Mouse (Mus musculus) testis, adult 2 months (tissue): Measurements from ENCODE around the gene Zmat5. TPM values are rescaled to one million over a fixed set of nuclear protein-coding genes. Genes with fewer than 3 reads are reported as not detected.

Experiments
- H3K27ac ChIP-seq: fragments of 200-500 bp; 2 replicates; pipeline ENCODE4 v1.5.1; 2012; ENCODE audit warnings: low read depth, low read length; ENCODE audit not compliant: control insufficient read depth, insufficient read depth
- H3K27me3 ChIP-seq: fragments of 200-500 bp; 2 replicates; pipeline ENCODE4 v1.6.1; 2012; ENCODE audit warnings: mild to moderate bottlenecking, low read length, moderate library complexity; ENCODE audit not compliant: control insufficient read depth, insufficient read depth
- H3K36me3 ChIP-seq: fragments of 200-500 bp; 2 replicates; pipeline ENCODE4 v1.6.1; 2012; ENCODE audit warnings: mild to moderate bottlenecking, low read length; ENCODE audit not compliant: control insufficient read depth, insufficient read depth
- H3K4me1 ChIP-seq: fragments of 200-500 bp; 2 replicates; pipeline ENCODE4 v1.6.1; 2012; ENCODE audit warnings: low read length; ENCODE audit not compliant: control insufficient read depth, insufficient read depth
- H3K4me3 ChIP-seq: fragments of 200-500 bp; 2 replicates; pipeline ENCODE4 v1.5.1; 2012; ENCODE audit warnings: low read depth, mild to moderate bottlenecking, low read length, moderate library complexity, mixed read lengths; ENCODE audit not compliant: control insufficient read depth
- CTCF ChIP-seq: fragments of 200-500 bp; IDR thresholded peaks from 2 replicates; pipeline ENCODE4 v1.5.1; 2012; ENCODE audit warnings: low read depth, mild to moderate bottlenecking, inconsistent platforms, low read length, moderate library complexity; ENCODE audit not compliant: control insufficient read depth, insufficient read depth, insufficient replicate concordance
- POLR2A ChIP-seq: fragments of 200-500 bp; IDR thresholded peaks from 2 replicates; pipeline ENCODE4 v1.6.1; 2012; ENCODE audit warnings: low read depth, mild to moderate bottlenecking, inconsistent platforms, low read length, moderate library complexity; ENCODE audit not compliant: control insufficient read depth
- polyA plus RNA-seq: library from polyadenylated mRNA; depleted of rRNA; stranded (reverse); fragments of >200 nt; gene quantifications from 2 replicates; pipeline ENCODE4 v1.2.3, GENCODE M21; 2012

Gene Zmat5
- polyA plus RNA-seq, 1 experiment, result 27.4 TPM

DNA sequence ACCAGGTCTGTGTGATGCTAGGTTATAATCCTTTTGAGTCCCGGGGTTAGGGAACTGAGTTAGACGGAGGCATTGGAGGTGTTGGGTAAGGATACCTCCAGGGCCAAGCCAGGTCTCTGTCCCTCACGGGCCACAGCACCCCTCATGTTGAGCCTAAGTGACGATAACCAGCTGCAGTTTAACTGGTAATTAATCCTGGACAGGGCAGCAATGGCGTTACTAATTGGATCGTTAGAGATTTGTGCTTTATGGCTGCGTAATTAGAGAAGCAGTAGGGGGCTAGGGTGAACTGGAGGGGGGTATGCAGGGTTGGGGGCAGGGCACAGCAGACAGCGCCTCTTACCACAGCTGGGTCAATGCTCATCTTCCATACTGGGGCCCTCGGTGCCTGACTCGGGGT is 48.4 kb downstream of the Zmat5 start:
- TF ChIP-seq CTCF (no peak), POLR2A (no peak)
- Histone ChIP-seq H3K27me3 (no peaks in the 10 kb centered on the region), H3K4me3 (no peak overlapping the region), H3K27ac (no peak overlapping the region), H3K4me1 (peaks cover 1% of the 10 kb centered on the region; the same call in 1 of the 2 replicates), H3K36me3 (no peaks in the 10 kb centered on the region)

GRCm38 (mm10) chr11:4754036-4754435 is 49.6 kb downstream of the Zmat5 start:
- no peak overlapping the region for H3K27ac ChIP-seq
- no peaks in the 10 kb centered on the region for H3K27me3 ChIP-seq
- H3K36me3 ChIP-seq, result no peaks in the 10 kb centered on the region
- TF ChIP-seq POLR2A (no peak), CTCF (no peak)
- no peak overlapping the region for H3K4me3 ChIP-seq
- no peaks in the 10 kb centered on the region for H3K4me1 ChIP-seq

DNA sequence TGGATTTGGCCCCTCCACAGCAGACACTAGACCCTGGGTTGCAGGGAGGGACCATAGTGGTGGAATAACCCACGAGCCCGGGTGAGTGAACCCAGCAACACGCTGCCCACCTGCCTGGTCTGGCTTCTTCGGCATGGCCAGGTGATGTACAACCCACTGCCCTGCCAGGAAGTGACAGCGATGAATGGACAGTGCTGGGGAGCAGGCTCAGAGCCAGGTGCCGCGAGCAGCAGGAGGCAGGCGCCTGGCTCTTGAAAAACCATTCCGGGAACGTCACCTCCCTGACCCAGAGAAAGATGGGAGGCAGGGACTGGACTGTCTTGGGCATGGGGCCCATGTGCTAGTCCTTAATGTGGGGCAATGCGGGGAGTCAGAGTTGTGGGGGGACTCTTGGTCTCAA is 50.4 kb downstream of the Zmat5 start:
- Histone ChIP-seq H3K27me3 (no peaks in the 10 kb centered on the region), H3K36me3 (no peaks in the 10 kb centered on the region), H3K27ac (no peak overlapping the region), H3K4me3 (no peak overlapping the region), H3K4me1 (no peaks in the 10 kb centered on the region)
- no peak for TF ChIP-seq CTCF

GRCm38 (mm10) chr11:4756460-4756859 is 52.0 kb downstream of the Zmat5 start:
- TF ChIP-seq CTCF, result no peak
- TF ChIP-seq POLR2A, result no peak
- Histone ChIP-seq H3K27ac (no peak overlapping the region), H3K27me3 (no peaks in the 10 kb centered on the region), H3K36me3 (no peaks in the 10 kb centered on the region), H3K4me3 (no peak overlapping the region), H3K4me1 (peaks cover 3% of the 10 kb centered on the region; the same call in 1 of the 2 replicates)

GRCm38 (mm10) chr11:4756984-4757788 is 52.7 kb downstream of the Zmat5 start:
- Histone ChIP-seq H3K27ac (no peak overlapping the region), H3K27me3 (no peaks in the 10 kb centered on the region), H3K36me3 (no peaks in the 10 kb centered on the region), H3K4me3 (no peak overlapping the region), H3K4me1 (peaks cover 3% of the 10 kb centered on the region; the same call in 1 of the 2 replicates)
- TF ChIP-seq CTCF, result no peak
- no peak for TF ChIP-seq POLR2A

GRCm38 (mm10) chr11:4757789-4758158 is 53.3 kb downstream of the Zmat5 start:
- peaks cover 3% of the 10 kb centered on the region; the same call in 1 of the 2 replicates for H3K4me1 ChIP-seq
- no peaks in the 10 kb centered on the region for H3K36me3 ChIP-seq
- H3K27me3 ChIP-seq, result no peaks in the 10 kb centered on the region
- no peak overlapping the region for H3K27ac ChIP-seq
- no peak for TF ChIP-seq CTCF
- no peak for TF ChIP-seq POLR2A
- H3K4me3 ChIP-seq, result no peak overlapping the region

DNA sequence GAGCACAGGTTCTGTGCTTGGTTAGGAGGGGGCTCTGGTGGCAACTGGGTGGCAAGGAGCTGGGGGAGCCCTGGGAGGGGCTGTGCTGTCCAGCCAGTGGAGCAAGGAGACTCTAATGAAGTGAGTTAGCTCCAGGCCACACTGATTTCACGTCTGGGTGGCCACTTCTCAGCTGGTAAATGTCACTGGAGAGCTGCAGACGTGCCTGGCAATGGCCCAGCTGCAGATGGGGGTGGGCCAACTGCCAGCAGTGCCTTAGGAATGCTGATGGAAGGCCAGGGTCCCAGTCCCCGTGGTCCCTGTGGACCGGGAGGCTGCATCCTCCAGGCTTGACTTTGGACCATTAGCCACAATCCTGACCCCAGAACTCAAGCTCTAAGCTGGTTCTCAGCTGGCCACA is 56.0 kb downstream of the Zmat5 start:
- H3K4me3 ChIP-seq, result no peak overlapping the region
- TF ChIP-seq CTCF, result no peak
- no peak for TF ChIP-seq POLR2A
- no peak overlapping the region for H3K27ac ChIP-seq
- H3K36me3 ChIP-seq, result no peaks in the 10 kb centered on the region
- peaks cover 3% of the 10 kb centered on the region; the same call in 1 of the 2 replicates for H3K4me1 ChIP-seq
- H3K27me3 ChIP-seq, result no peaks in the 10 kb centered on the region
